Mouse (Mus musculus): ENCODE results near the gene Gm21885. TPM values are rescaled to one million over a fixed set of nuclear protein-coding genes. Genes with fewer than 3 reads are reported as not detected.

The Gm21885 gene
- total and polyA plus RNA-seq, 3 experiments, result not detected

- Histone ChIP-seq H3K27me3 (ENCODE audit: insufficient read depth, low read length) (peaks cover 63% of the 10 kb centered on the region), H3K9me3 (replicated peaks) (no peaks in the 10 kb centered on the region), H3K4me1 (ENCODE audit: insufficient read depth, low read depth, low read length) (peaks cover 19% of the 10 kb centered on the region), H3K36me3 (replicated peaks) (no peaks in the 10 kb centered on the region), H3K4me3 (ENCODE audit: low read depth, low read length) (no peak overlapping the region)
- TF ChIP-seq POLR2AphosphoS5 (IDR thresholded peaks at IDR 0.05; ENCODE audit: insufficient replicate concordance, low read depth, low read length) (no peak), TAL1 (conservative IDR thresholded peaks at IDR 0.05; ENCODE audit: low read depth, low read length) (no peak), CTCF (IDR thresholded peaks at IDR 0.05; ENCODE audit: low read depth, low read length) (no peak), GATA2 (IDR thresholded peaks at IDR 0.05; ENCODE audit: borderline replicate concordance, low read depth, low read length) (no peak), GATA1 (IDR thresholded peaks at IDR 0.05; ENCODE audit: borderline replicate concordance, low read length) (no peak)
- DNase-seq (ENCODE audit: low spot score), result no peak
- ATAC-seq (ENCODE audit: extremely low read depth, insufficient number of reproducible peaks, low FRiP score, poor library complexity, severe bottlenecking), result no peak
These were observed 42.0 kb upstream of the Gm21885 start for GRCm38 (mm10) chr11:94239706-94240105.

GRCm38 (mm10) chr11:94242760-94243421, 38.8 kb upstream of the Gm21885 start:
- TF ChIP-seq CTCF (IDR thresholded peaks at IDR 0.05; ENCODE audit: low read depth, low read length) (no peak), TAL1 (conservative IDR thresholded peaks at IDR 0.05; ENCODE audit: low read depth, low read length) (no peak), GATA2 (IDR thresholded peaks at IDR 0.05; ENCODE audit: borderline replicate concordance, low read depth, low read length) (no peak), POLR2AphosphoS5 (IDR thresholded peaks at IDR 0.05; ENCODE audit: insufficient replicate concordance, low read depth, low read length) (no peak), GATA1 (IDR thresholded peaks at IDR 0.05; ENCODE audit: borderline replicate concordance, low read length) (no peak)
- ATAC-seq (ENCODE audit: extremely low read depth, insufficient number of reproducible peaks, low FRiP score, poor library complexity, severe bottlenecking), result no peak
- no peak overlapping the region for H3K4me3 ChIP-seq (ENCODE audit: low read depth, low read length)

GRCm38 (mm10) chr11:94243422-94244180, 38.1 kb upstream of the Gm21885 start:
- TF ChIP-seq GATA2 (IDR thresholded peaks at IDR 0.05; ENCODE audit: borderline replicate concordance, low read depth, low read length), result no peak
- no peak for TF ChIP-seq POLR2AphosphoS5 (IDR thresholded peaks at IDR 0.05; ENCODE audit: insufficient replicate concordance, low read depth, low read length)
- no peak for TF ChIP-seq GATA1 (IDR thresholded peaks at IDR 0.05; ENCODE audit: borderline replicate concordance, low read length)
- no peak for TF ChIP-seq TAL1 (conservative IDR thresholded peaks at IDR 0.05; ENCODE audit: low read depth, low read length)
- TF ChIP-seq CTCF (IDR thresholded peaks at IDR 0.05; ENCODE audit: low read depth, low read length), result no peak
- H3K27me3 ChIP-seq (ENCODE audit: insufficient read depth, low read length), result peaks cover 80% of the 10 kb centered on the region
- H3K9me3 ChIP-seq (replicated peaks), result no peaks in the 10 kb centered on the region
- DNase-seq (ENCODE audit: low spot score), result no peak
- no peak for ATAC-seq (ENCODE audit: extremely low read depth, insufficient number of reproducible peaks, low FRiP score, poor library complexity, severe bottlenecking)
- H3K4me3 ChIP-seq (ENCODE audit: low read depth, low read length), result no peak overlapping the region
- H3K36me3 ChIP-seq (replicated peaks), result no peaks in the 10 kb centered on the region
- peaks cover 17% of the 10 kb centered on the region for H3K4me1 ChIP-seq (ENCODE audit: insufficient read depth, low read depth, low read length)

More at GRCm38 (mm10) chr11:94242760-94243421, 38.8 kb upstream of the Gm21885 start:
- no peaks in the 10 kb centered on the region for H3K9me3 ChIP-seq (replicated peaks)
- H3K27me3 ChIP-seq (ENCODE audit: insufficient read depth, low read length), result peaks cover 82% of the 10 kb centered on the region
- no peaks in the 10 kb centered on the region for H3K36me3 ChIP-seq (replicated peaks)
- H3K4me1 ChIP-seq (ENCODE audit: insufficient read depth, low read depth, low read length), result peaks cover 17% of the 10 kb centered on the region
- no peak for DNase-seq (ENCODE audit: low spot score)

- TF ChIP-seq GATA2 (IDR thresholded peaks at IDR 0.05; ENCODE audit: borderline replicate concordance, low read depth, low read length) (no peak), TAL1 (conservative IDR thresholded peaks at IDR 0.05; ENCODE audit: low read depth, low read length) (no peak), CTCF (IDR thresholded peaks at IDR 0.05; ENCODE audit: low read depth, low read length) (no peak), POLR2AphosphoS5 (IDR thresholded peaks at IDR 0.05; ENCODE audit: insufficient replicate concordance, low read depth, low read length) (no peak), GATA1 (IDR thresholded peaks at IDR 0.05; ENCODE audit: borderline replicate concordance, low read length) (no peak)
- Histone ChIP-seq H3K27me3 (ENCODE audit: insufficient read depth, low read length) (peaks cover 81% of the 10 kb centered on the region), H3K4me3 (ENCODE audit: low read depth, low read length) (no peak overlapping the region), H3K9me3 (replicated peaks) (no peaks in the 10 kb centered on the region), H3K4me1 (ENCODE audit: insufficient read depth, low read depth, low read length) (peaks cover 17% of the 10 kb centered on the region), H3K36me3 (replicated peaks) (no peaks in the 10 kb centered on the region)
- DNase-seq (ENCODE audit: low spot score) (no peak), ATAC-seq (ENCODE audit: extremely low read depth, insufficient number of reproducible peaks, low FRiP score, poor library complexity, severe bottlenecking) (no peak)
These were observed 37.3 kb upstream of the Gm21885 start for GRCm38 (mm10) chr11:94244385-94244784.

GRCm38 (mm10) chr11:94245955-94246788, 35.5 kb upstream of the Gm21885 start, which contains the start of gene Wfikkn2:
Gene Wfikkn2 (minus strand): TSS chr11:94246005.
- peaks cover 70% of the 10 kb centered on the region for H3K27me3 ChIP-seq (ENCODE audit: insufficient read depth, low read length)
- TF ChIP-seq POLR2AphosphoS5 (IDR thresholded peaks at IDR 0.05; ENCODE audit: insufficient replicate concordance, low read depth, low read length), result no peak

GRCm38 (mm10) chr11:94246789-94247061, 34.9 kb upstream of the Gm21885 start:
- H3K4me1 ChIP-seq (ENCODE audit: insufficient read depth, low read depth, low read length), result peaks cover 8% of the 10 kb centered on the region
- ATAC-seq (ENCODE audit: extremely low read depth, insufficient number of reproducible peaks, low FRiP score, poor library complexity, severe bottlenecking) (no peak), DNase-seq (ENCODE audit: low spot score) (no peak)
- H3K9me3 ChIP-seq (replicated peaks), result no peaks in the 10 kb centered on the region
- H3K36me3 ChIP-seq (replicated peaks), result no peaks in the 10 kb centered on the region
- TF ChIP-seq CTCF (IDR thresholded peaks at IDR 0.05; ENCODE audit: low read depth, low read length), result no peak
- no peak for TF ChIP-seq POLR2AphosphoS5 (IDR thresholded peaks at IDR 0.05; ENCODE audit: insufficient replicate concordance, low read depth, low read length)
- TF ChIP-seq TAL1 (conservative IDR thresholded peaks at IDR 0.05; ENCODE audit: low read depth, low read length), result no peak
- TF ChIP-seq GATA2 (IDR thresholded peaks at IDR 0.05; ENCODE audit: borderline replicate concordance, low read depth, low read length), result no peak
- H3K27me3 ChIP-seq (ENCODE audit: insufficient read depth, low read length), result peaks cover 69% of the 10 kb centered on the region
- no peak overlapping the region for H3K4me3 ChIP-seq (ENCODE audit: low read depth, low read length)

More at GRCm38 (mm10) chr11:94245955-94246788, 35.5 kb upstream of the Gm21885 start, which contains the start of gene Wfikkn2:
- H3K9me3 ChIP-seq (replicated peaks), result no peaks in the 10 kb centered on the region
- H3K4me1 ChIP-seq (ENCODE audit: insufficient read depth, low read depth, low read length), result peaks cover 8% of the 10 kb centered on the region
- no peak within 1 kb of the TSS for H3K4me3 ChIP-seq (ENCODE audit: low read depth, low read length)
- no peak for DNase-seq (ENCODE audit: low spot score)
- no peaks in the 10 kb centered on the region for H3K36me3 ChIP-seq (replicated peaks)
- no peak for ATAC-seq (ENCODE audit: extremely low read depth, insufficient number of reproducible peaks, low FRiP score, poor library complexity, severe bottlenecking)
